ENCODE assay signal across 10 mouse cellular contexts in the genomic region with DNA sequence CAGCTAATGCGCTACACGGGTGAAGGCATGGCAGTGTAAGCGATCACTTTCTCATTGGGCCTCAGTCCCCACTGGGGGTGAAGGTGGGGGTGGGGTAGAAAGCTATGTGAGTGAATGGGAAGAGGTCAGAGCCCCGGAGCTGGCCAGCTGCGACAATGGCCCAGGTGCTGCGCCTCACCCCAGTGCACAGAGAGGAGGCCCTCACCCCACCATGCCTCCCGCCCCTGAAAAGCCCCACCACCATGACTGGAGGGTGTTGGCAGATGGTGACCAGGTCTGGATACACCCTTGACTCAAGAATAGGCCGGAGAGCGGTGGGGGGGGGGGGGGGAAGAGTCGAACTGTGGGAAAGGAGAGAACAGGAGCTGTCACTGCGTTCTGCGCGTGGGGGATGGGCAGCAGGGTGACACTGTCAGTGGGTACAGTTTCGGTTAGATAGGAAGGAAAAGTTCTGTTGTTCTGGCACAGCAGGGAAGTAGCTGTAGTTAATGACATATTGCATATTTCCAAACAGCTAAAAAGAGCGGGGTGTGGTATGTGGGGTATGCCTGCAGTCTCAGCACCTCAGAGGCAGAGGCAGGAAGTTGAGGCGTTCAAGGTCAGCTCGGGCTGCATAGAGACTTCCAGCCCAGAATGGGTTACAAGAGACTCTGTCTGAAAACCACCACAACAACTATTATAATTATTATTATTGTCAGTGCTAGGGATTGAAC. TPM values are rescaled to one million over a fixed set of nuclear protein-coding genes. Genes with fewer than 3 reads are reported as not detected.
DNase-seq lines count a peak whose midpoint lies in the region; ATAC-seq lines count a peak whose summit lies in the region.
"Had no signal": no experiment of that assay in that cellular context is flagged by ENCODE, and none has a peak within 500 bp of the region (broad histone marks: within the 10 kb centered on the region; RNA-seq: fewer than 3 reads in every experiment).

No protein-coding gene starts in this region.

- H3K4me3 ChIP-seq in heart, embryonic 13.5 days, result no peak overlapping the region
- H3K4me3 ChIP-seq in lung, embryonic 15.5 days, result no peak overlapping the region
- H3K4me3 ChIP-seq in liver, embryonic 16.5 days (ENCODE audit: low read depth, low read length), result no peak overlapping the region
- H3K4me3 ChIP-seq: left cerebral cortex, adult 2 months had no signal

- peak; percentile 23; the same call in 1 of the 2 replicates for ATAC-seq in heart, embryonic 13.5 days (ENCODE audit: extremely low read depth, insufficient number of reproducible peaks, low FRiP score, low TSS enrichment)
- peak; percentile 15; the same call in 1 of the 2 replicates for ATAC-seq in lung, embryonic 15.5 days (ENCODE audit: borderline replicate concordance, extremely low read depth, low FRiP score, low TSS enrichment)
- ATAC-seq in liver, embryonic 16.5 days (ENCODE audit: low read depth), result peak; percentile 32; the same call in 1 of the 2 replicates

- H3K27me3 ChIP-seq in heart, embryonic 13.5 days (replicated peaks), result peaks cover 18% of the 10 kb centered on the region
- no peaks in the 10 kb centered on the region for H3K27me3 ChIP-seq in lung, embryonic 15.5 days
- H3K27me3 ChIP-seq in liver, embryonic 16.5 days (ENCODE audit: control insufficient read depth, insufficient read depth, low read depth, low read length), result no peaks in the 10 kb centered on the region

- no peaks in the 10 kb centered on the region for H3K36me3 ChIP-seq in heart, embryonic 13.5 days
- H3K36me3 ChIP-seq in lung, embryonic 15.5 days, result no peaks in the 10 kb centered on the region
- H3K36me3 ChIP-seq in liver, embryonic 16.5 days (ENCODE audit: control insufficient read depth, insufficient read depth), result no peaks in the 10 kb centered on the region

- no peaks in the 10 kb centered on the region for H3K9me3 ChIP-seq in heart, embryonic 13.5 days
- no peaks in the 10 kb centered on the region for H3K9me3 ChIP-seq in lung, embryonic 15.5 days
- no peaks in the 10 kb centered on the region for H3K9me3 ChIP-seq in liver, embryonic 16.5 days (replicated peaks; ENCODE audit: control insufficient read depth, low read length)

- DNase-seq in heart, adult 9 months (ENCODE audit: low spot score in 2 of 2), result no peak
- no peak for DNase-seq in lung, postnatal 14 days
- peak; percentile 47 for DNase-seq in CD4-positive, CD25-positive, alpha-beta regulatory T cell, adult 2 months (ENCODE audit: low read depth, low spot score)
- DNase-seq in left cerebral cortex, postnatal 25 days (ENCODE audit: low spot score in 2 of 2), result no peak
- no peak for DNase-seq in thymus, adult 18-20 months
- DNase-seq: gastrocnemius, postnatal 36 days had no signal

- 31% methylated on average over 16 of the region's 17 CpGs for WGBS in heart, embryonic 13.5 days
- WGBS in lung, embryonic 15.5 days, result 34% methylated on average over 17 of the region's 17 CpGs
- WGBS in liver, embryonic 16.5 days (ENCODE audit: insufficient replicate concordance), result 32% methylated on average over 16 of the region's 17 CpGs

- peak overlapping the region; percentile 47 for H3K4me2 ChIP-seq in heart, embryonic 13.5 days
- no peak overlapping the region for H3K4me2 ChIP-seq in lung, embryonic 15.5 days
- no peak overlapping the region for H3K4me2 ChIP-seq in liver, embryonic 16.5 days (ENCODE audit: low read depth, low read length)

- intact Hi-C loops in left cerebral cortex, postnatal 25 days (cut with DNase I), result no loop called here

- peak overlapping the region; percentile 37; the same call in 1 of the 2 replicates for H3K9ac ChIP-seq in heart, embryonic 13.5 days
- H3K9ac ChIP-seq in lung, embryonic 15.5 days, result no peak overlapping the region
- no peak overlapping the region for H3K9ac ChIP-seq in liver, embryonic 16.5 days (ENCODE audit: low read depth, low read length)

- peaks cover 15% of the 10 kb centered on the region for H3K4me1 ChIP-seq in heart, embryonic 13.5 days
- 0 out of 2 replicates have a peak, but pooled peaks cover 7% of the 10 kb centered on the region for H3K4me1 ChIP-seq in lung, embryonic 15.5 days
- no peaks in the 10 kb centered on the region for H3K4me1 ChIP-seq in liver, embryonic 16.5 days (ENCODE audit: control insufficient read depth, low read depth, low read length)

- peak overlapping the region; percentile 59 for H3K27ac ChIP-seq in heart, embryonic 13.5 days (replicated peaks)
- H3K27ac ChIP-seq in lung, embryonic 15.5 days, result no peak overlapping the region
- no peak overlapping the region for H3K27ac ChIP-seq in liver, embryonic 16.5 days (ENCODE audit: low read length)
- H3K27ac ChIP-seq: left cerebral cortex, adult 2 months had no signal

RNA-seq across cellular contexts. Expression of a gene that starts 34.6 kb away (rescaled TPM):
- 19.3 and 20.1 TPM in 2 replicates for polyA plus RNA-seq in heart, embryonic 13.5 days (2015; fragmentation: Nextera tagmentation; extraction: Ambion mirVana)
- polyA plus RNA-seq in lung, embryonic 15.5 days (2015; fragmentation: Nextera tagmentation; extraction: Ambion mirVana), result 29.8 and 30.4 TPM in 2 replicates
- polyA plus RNA-seq in liver, embryonic 16.5 days (2015; fragmentation: Nextera tagmentation; extraction: Ambion mirVana), result 8.1 and 10.4 TPM in 2 replicates
- 10 to 100 TPM; 31.4 to 37.0 TPM for total RNA-seq in left cerebral cortex, postnatal 25 days (2021)

RNA-seq across cellular contexts. Expression of a gene that starts 34.8 kb away (rescaled TPM):
- polyA plus RNA-seq in heart, embryonic 13.5 days (2015; fragmentation: Nextera tagmentation; extraction: Ambion mirVana), result 4.1 and 4.6 TPM in 2 replicates
- polyA plus RNA-seq in lung, embryonic 15.5 days (2015; fragmentation: Nextera tagmentation; extraction: Ambion mirVana), result 3.8 and 4.2 TPM in 2 replicates
- 0.76 and 0.92 TPM in 2 replicates for polyA plus RNA-seq in liver, embryonic 16.5 days (2015; fragmentation: Nextera tagmentation; extraction: Ambion mirVana)
- 100 to 1,000 TPM; 215 to 242 TPM for total RNA-seq in left cerebral cortex, postnatal 25 days (2021)
